Comparison of ENCODE assay signal across 23 mouse cellular contexts in genomic region chr16:89777450-89777849, GRCm38 (mm10).
DNase-seq lines count a peak whose midpoint lies in the region; ATAC-seq lines count a peak whose summit lies in the region.
"Had no signal": no experiment of that assay in that cellular context is flagged by ENCODE, and none has a peak within 500 bp of the region (broad histone marks: within the 10 kb centered on the region; RNA-seq: fewer than 3 reads in every experiment).

No protein-coding gene starts in this region.

- peak; percentile 49 for DNase-seq in layer of hippocampus, adult 11-12 months (ENCODE audit: low spot score)
- DNase-seq in layer of hippocampus, postnatal 25 days (ENCODE audit: extremely low spot score in 1 of 2, low spot score in 1 of 2): no peak
- DNase-seq in left cerebral cortex, adult 9 months (ENCODE audit: low spot score in 2 of 2): peak; percentile 43 to 73
- no peak for DNase-seq in left cerebral cortex, postnatal 4 days
- DNase-seq in right cerebral cortex, adult 2 months (ENCODE audit: low spot score in 2 of 2): peak; percentile 67 to 68
- no peak for DNase-seq in right cerebral cortex, postnatal 4 days
- DNase-seq: adrenal gland, postnatal 10 days; adrenal gland, postnatal 36 days; cerebellum, adult 11 months; cerebellum, adult 2 months; cerebellum, adult 9-11 months; cerebellum, postnatal 25 days; forebrain, postnatal 0 days; gastrocnemius, postnatal 10 days; gastrocnemius, postnatal 36 days; heart, adult 2 months; heart, postnatal 14 days; heart, postnatal 4 days had no signal

- ATAC-seq in activated CD4-positive, CD25-positive, alpha-beta regulatory T cell, adult 4 months: no peak
- ATAC-seq: CD4-positive, CD25-positive, alpha-beta regulatory T cell, adult 4 months; forebrain, embryonic 14.5 days; forebrain, postnatal 0 days; hindbrain, postnatal 0 days; inflammation-experienced regulatory T-cells, adult 6 months had no signal

- intact Hi-C loops in left cerebral cortex, postnatal 4 days (cut with DNase I): no loop called here

Comparison
In these comparisons a context has a peak if more than half of its experiments do, and no peak if none do; other contexts are left out.
1. DNase-seq: peak in layer of hippocampus, adult 11-12 months (single experiment), left cerebral cortex, adult 9 months (2 of 2) and right cerebral cortex, adult 2 months (2 of 2); none in layer of hippocampus, postnatal 25 days (0 of 2), left cerebral cortex, postnatal 4 days (single experiment) and right cerebral cortex, postnatal 4 days (single experiment).